Mouse (Mus musculus): Measurements from ENCODE around the gene Zswim1.
A peak's percentile ranks its signal among the peaks of the same experiment; 100 is the strongest.

Zswim1 gene

DNA sequence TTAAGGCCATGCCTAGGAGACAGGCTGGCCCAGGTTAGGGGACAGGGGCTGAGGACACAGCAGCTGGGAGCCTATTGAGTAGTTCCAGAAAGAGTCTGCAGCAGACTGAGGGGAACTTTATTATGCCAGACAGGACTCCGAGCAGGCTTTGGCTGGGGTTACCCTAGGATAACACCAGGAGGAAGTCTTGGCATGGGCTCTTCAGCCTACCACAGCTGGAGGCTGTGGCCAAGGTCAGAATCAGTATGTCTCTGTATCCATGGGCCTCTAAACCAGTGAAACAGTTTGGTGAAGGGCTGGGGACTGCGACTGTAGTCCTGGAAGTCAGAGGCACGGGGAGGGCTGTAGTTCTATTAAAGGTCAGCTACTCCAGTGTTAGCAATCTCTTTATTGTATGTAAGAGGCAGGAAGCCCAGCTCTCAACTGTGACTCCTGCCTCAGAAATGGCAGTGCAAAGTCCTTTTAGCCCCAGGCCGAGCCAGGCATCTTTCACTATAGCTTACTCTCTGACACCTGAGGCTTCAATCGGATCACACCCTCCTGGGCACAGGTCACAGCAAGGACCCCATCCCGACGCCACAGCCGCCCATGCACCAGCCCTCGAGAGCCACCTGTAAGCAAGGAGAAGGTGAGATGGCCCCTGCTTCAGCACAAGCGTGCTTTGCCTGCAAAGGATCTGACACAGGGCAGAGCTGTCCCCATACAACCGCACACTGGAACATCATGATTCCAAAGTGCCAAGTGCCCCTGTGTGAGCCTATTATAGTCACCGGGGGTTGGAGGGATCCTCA lies 29.9 kb upstream of the Zswim1 start:
- DNase-seq (ENCODE audit: low read depth, low spot score): no peak

DNA sequence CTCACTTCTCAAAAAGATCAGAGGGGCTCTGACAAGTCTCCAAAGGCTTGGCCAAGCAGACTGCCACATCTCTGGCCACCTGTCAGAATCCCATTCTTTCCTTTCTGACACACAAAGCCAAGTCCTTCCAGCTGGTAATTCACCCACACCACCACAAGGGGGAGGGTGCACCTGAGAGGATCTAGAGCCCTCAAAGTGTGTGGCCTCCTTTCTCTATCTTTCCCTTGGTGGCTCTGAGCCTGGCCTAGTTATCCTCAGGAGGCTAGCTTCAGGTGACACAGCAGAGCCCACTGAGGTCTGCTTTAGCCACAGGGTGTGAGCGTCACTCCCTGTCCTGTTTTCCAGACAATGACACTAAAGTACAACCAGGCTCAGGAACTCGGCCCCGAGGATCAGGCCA lies 29.2 kb upstream of the Zswim1 start:
- peak; percentile 90 for DNase-seq (ENCODE audit: low read depth, low spot score)

DNA sequence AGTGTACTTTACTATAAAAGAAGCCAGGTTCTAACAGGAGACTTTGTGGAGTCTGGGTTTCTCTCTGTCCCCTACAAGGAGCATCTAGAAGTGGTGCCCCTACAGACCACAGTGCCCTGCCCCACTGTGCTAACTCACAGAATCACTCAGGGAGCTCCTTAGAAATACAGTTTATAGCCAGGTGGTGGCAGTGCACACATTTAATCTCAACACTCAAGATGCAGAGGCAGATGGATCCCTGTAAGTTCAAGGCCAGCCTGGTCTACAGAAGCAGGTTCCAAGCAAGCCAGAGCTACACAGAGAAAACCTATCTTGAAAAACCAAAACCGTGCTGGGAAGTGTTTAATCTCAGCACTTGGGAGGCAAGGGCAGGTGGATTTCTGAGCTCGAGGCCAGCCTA lies 28.7 kb upstream of the Zswim1 start:
- peak; percentile 62 for DNase-seq (ENCODE audit: low read depth, low spot score)

GRCm38 (mm10) chr2:164794293-164794692 lies 28.2 kb upstream of the Zswim1 start:
- DNase-seq (ENCODE audit: low read depth, low spot score): peak; percentile 91

DNA sequence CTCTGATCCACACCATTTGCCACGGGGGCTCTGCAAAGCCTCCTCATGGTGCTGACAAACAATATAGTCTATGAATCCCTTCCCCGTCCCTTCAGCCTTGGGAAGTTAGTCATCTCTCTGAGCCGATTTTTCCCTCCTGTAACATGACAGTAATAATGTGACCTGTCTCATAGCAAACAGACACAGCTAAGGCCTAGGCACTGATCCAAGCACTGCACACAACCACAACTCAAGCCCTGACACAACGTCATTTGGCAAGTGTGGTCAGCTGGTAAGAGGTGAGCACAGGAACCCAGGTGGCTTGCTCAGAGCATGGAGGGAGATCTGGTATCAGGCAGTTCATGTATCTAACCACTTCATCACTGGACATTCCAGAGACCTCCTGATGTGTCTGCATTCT lies 26.6 kb upstream of the Zswim1 start:
- DNase-seq (ENCODE audit: low read depth, low spot score): no peak

- peak; percentile 76 for DNase-seq (ENCODE audit: low read depth, low spot score)
These were observed 23.9 kb upstream of the Zswim1 start for GRCm38 (mm10) chr2:164798554-164798953.

DNA sequence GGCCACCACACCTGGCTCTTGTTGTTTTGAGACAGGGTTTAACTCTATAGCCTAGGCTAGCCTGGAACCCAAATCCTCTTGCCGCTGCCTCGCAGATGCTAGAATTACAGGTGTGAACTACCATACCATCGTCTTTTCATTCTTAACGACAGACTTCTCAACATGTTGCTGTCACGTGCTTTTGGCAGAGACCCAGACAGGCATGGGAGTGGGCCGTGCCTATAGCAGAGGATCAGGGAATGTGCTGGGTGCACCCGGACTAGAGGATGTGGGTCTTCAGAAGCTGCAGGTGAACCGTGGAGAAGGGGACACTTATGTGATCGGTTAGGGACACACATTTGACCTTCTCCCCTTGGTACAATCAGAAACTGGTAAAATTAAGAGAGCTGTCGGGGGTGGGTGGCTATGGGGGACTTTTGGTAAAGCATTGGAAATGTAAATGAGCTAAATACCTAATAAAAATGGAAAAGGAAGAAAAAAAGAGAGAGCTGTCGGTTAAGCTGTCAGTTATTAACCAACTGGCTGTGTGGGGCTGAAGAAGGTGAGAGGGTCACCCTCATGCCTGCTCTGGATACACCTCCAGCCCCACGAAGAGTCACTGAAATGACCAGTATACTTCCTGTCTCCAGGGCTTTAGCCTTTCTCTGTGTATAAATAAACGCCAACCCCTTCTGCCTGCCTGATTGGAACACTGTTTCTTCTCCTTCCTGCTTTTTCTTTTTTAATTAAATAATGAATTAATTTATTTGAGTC lies 22.1 kb upstream of the Zswim1 start:
- no peak for DNase-seq (ENCODE audit: low read depth, low spot score)

DNA sequence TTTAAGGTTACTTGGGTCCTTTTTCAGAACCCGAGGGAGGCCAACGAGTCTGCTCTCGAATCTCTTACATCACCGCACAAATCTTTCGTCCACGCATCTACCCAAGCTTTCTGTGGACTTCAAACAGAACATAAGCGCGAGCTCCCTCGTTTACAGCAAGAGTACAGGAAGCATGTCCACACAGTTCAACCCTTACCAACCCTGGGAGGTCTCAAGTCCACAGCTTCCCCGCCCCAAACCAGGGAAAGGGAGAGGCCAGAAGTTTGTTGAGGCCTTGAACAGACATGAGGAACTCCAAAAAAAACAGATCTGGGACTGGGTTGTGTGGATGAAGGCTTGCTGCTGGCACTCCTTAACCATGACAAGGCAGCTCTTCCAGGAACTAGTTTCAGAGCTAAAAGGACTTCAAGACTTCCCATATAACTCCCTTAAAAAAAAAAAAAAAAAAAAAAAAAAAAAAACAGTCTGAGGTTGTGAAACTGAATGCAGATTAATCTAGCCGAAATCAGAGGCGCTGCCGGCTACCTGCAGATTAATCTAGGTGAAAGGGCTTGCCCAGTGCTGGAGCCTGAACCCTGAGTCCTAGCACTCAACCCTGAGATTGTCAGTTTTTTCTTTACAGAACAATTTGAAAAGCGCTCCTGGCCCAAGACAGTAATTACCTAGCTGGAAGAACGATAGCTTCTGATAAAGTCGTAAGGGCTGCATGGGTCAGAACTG lies 19.1 kb upstream of the Zswim1 start:
- no peak for DNase-seq (ENCODE audit: low read depth, low spot score)

- no peak for DNase-seq (ENCODE audit: low read depth, low spot score)
These were observed 18.6 kb upstream of the Zswim1 start for GRCm38 (mm10) chr2:164803921-164804313.

DNA sequence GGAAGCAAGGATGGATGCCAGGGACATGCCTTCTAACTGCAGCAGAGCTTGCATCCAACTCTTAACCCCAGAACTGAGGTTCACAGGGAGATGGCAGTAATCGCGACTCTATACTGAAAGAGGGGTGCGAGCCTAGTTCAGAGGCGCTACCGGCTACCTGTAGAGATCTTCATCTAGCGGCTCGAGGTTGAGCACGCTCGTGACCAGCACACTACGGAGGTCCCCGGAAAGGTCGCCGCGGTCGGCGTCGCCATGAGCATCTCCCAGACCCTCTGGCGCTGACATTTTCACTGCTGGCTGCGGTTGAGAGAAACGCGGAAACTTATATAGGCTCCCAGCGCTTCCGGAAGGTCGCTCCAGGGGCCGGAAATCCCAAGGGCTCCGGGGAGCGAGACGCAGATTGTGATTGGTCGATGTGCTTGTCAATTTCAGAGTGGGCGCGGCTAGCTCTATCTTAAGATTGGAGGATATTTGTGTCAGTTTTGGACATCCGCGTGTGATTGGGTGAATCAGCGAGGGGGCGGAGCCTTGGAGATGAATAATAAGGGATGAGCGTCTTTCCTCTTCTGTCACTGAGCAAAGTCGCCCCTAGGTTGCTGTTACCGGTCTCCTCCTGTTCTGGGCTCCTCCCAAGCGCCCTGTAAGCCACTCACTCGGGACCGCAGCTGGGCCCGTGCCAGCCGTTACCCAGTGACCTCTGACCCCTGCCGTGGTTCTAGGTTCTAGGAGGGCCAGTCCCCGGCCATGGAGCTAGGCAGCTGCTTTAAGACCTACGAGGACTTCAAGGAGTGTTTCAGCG lies 17.8 kb upstream of the Zswim1 start, which contains the start of the genes Acot8 and Zswim3:
Gene Acot8 (minus strand): TSS at position 350 of the 799 bp plus-strand sequence.
Gene Zswim3 (plus strand): TSS at position 566 of the 799 bp plus-strand sequence.
- peak; percentile 100 for DNase-seq (ENCODE audit: low read depth, low spot score)

- no peak for DNase-seq (ENCODE audit: low read depth, low spot score)
These were observed 17.2 kb upstream of the Zswim1 start for GRCm38 (mm10) chr2:164805332-164805718.

DNA sequence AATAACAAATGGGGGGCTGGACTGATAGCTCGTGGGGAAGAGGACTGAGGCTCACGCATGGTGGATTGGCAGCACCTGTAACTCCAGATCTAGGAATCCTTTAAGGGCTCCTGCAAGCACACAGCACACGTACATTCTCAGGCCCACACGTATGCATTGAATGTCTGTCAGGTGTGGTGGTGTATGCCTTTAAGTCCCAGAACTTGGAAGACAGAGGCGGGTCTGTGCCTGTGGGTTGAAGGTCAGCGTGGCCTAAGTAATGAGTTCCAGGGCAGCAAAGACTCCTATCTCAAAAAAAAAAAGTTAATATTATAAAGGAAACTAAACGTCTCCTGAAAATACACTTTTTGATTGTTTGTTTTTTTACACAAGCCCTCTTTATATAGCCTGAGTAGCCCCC lies 15.9 kb upstream of the Zswim1 start:
- no peak for DNase-seq (ENCODE audit: low read depth, low spot score)

DNA sequence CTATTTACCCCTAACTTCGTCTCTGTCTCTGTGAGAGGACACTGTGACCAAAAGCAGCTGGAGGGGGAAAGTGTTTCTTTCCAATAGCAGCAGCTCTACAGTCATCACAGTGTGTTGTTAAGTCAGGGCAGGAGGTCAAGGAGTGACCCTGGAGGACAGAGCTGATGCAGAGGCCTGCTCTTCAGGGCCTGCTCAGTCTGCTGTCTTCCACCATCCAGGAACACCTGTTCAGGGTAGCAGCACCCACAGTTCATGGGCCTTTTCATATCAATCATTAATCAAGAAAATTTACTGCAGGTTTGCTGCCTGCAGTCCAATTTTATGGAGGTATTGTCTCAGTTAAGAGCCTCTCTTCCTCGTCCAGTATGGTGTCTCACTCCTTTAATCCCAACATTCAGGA lies 8.9 kb upstream of the Zswim1 start:
- DNase-seq (ENCODE audit: low read depth, low spot score): no peak

GRCm38 (mm10) chr2:164815348-164815747 lies 7.1 kb upstream of the Zswim1 start:
- DNase-seq (ENCODE audit: low read depth, low spot score): no peak

DNA sequence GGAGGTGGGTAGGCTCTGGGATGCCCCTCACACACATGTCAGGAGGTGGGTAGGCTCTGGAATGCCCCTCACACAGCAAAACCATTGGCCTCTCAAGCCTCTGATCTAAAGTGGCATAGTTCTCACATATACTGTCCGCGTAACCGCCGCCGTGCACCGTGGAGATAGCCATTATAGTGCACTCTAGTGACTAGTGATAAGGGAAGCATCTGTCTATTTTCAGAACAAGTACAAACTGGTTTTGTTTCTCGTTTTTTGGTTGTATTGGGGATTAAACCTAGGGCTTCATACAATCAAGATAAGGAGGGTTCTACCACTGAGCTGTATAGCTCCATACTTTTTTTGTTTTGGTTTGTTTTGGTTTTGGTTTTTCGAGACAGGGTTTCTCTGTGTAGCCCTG lies 6.7 kb upstream of the Zswim1 start:
- no peak for DNase-seq (ENCODE audit: low read depth, low spot score)

GRCm38 (mm10) chr2:164817206-164817605 lies 5.3 kb upstream of the Zswim1 start:
- peak; percentile 64 for DNase-seq (ENCODE audit: low read depth, low spot score)

DNA sequence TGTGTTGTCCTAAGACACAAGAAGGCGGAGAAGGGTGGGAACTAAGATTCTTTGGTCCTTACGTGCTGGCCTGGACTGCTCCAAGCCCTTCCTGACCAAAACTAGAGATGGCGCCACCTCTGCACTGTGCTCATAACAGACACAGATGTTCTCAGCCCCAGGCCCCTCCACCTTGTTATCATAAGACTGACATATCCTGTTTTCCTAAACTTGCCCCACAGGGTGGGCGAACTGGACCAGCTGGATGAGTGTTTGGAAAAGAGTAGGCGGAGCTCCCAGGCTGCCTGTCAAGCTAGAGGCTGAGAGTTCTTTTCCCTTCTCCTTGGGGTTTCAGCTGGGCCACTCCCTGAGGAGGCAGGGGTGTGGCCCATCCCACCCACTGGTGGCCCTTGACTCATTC lies 4.8 kb upstream of the Zswim1 start:
- peak; percentile 55 for DNase-seq (ENCODE audit: low read depth, low spot score)

DNA sequence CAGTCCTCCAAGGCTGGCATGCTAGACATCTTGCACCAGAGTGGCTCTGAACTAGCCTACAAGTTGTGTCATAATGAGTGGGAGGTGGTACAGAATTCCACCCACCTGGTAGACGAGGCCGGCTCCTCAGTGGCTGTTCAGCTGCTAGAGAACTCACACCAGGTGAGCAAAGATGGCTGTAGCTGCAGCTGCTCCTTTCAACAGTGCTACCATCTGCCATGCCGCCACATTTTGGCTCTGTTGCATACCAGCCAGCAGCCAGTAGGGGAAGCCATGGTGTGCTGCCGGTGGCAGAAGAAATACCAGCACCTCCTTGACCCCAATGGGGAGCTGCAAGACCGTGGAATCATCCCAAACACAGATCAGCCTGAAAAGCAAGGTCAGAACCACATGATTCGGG lies 1.4 kb upstream of the Zswim1 start:
- no peak for DNase-seq (ENCODE audit: low read depth, low spot score)

- no peak for DNase-seq (ENCODE audit: low read depth, low spot score)
These were observed 697 bp downstream of the Zswim1 start for GRCm38 (mm10) chr2:164823181-164823585.

- peak; percentile 90 for DNase-seq (ENCODE audit: low read depth, low spot score)
These were observed 1.5 kb downstream of the Zswim1 start for GRCm38 (mm10) chr2:164823969-164824368.

DNA sequence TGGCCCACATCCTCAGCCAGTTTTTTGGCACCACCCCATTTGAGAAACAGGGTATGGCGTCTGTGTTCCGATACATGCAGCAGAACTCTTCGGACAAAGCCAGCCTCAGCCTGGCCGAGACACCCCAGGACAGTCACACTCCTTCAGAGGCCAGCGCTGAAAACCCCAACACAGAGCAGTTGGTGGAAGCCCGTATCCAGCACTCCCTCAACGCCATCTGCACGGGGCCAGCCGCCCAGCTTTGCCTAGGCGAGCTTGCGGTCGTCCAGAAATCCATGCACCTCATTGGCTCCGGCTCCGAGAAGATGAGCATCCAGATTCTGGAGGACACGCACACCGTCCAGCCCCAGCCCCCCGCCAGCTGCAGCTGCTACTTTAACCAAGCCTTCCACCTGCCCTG lies 3.0 kb downstream of the Zswim1 start:
- no peak for DNase-seq (ENCODE audit: low read depth, low spot score)
